In genomic region chr14:122225479-122226132, GRCm38 (mm10) we compare ENCODE assay signal across 12 mouse cellular contexts. TPM values are rescaled to one million over a fixed set of nuclear protein-coding genes. Genes with fewer than 3 reads are reported as not detected.
A peak's percentile ranks its signal among the peaks of the same experiment; 100 is the strongest.
DNase-seq lines count a peak whose midpoint lies in the region; ATAC-seq lines count a peak whose summit lies in the region.
"Had no signal": no experiment of that assay in that cellular context is flagged by ENCODE, and none has a peak within 500 bp of the region (broad histone marks: within the 10 kb centered on the region; RNA-seq: fewer than 3 reads in every experiment).

No protein-coding gene starts in this region.

- H3K27ac ChIP-seq in forebrain, embryonic 14.5 days (ENCODE audit: low read depth, low read length), result peak overlapping the region; percentile 69; the same call in 1 of the 2 replicates
- H3K27ac ChIP-seq in midbrain, embryonic 12.5 days (replicated peaks), result peak overlapping the region; percentile 58

- no peak overlapping the region for H3K4me3 ChIP-seq in forebrain, embryonic 14.5 days (ENCODE audit: low read depth, low read length)
- no peak overlapping the region for H3K4me3 ChIP-seq in midbrain, embryonic 12.5 days

- no peak for ATAC-seq in forebrain, embryonic 14.5 days
- ATAC-seq in midbrain, embryonic 12.5 days (ENCODE audit: low FRiP score, low read depth), result no peak

- peaks cover 19% of the 10 kb centered on the region; the same call in 1 of the 2 replicates for H3K27me3 ChIP-seq in forebrain, embryonic 14.5 days (replicated peaks; ENCODE audit: control insufficient read depth, insufficient read depth, low read length)
- peaks cover 74% of the 10 kb centered on the region for H3K27me3 ChIP-seq in midbrain, embryonic 12.5 days

- no peak overlapping the region for H3K9ac ChIP-seq in forebrain, embryonic 14.5 days (ENCODE audit: low read length)
- H3K9ac ChIP-seq in midbrain, embryonic 12.5 days (replicated peaks), result no peak overlapping the region
- H3K9ac ChIP-seq: lung, embryonic 14.5 days had no signal

- peak; percentile 46 for DNase-seq in left cerebral cortex, postnatal 4 days
- no peak for DNase-seq in left cerebral cortex, adult 11 months (ENCODE audit: low spot score)
- DNase-seq in forebrain, embryonic 14.5 days (ENCODE audit: low spot score), result no peak
- DNase-seq in thymus, postnatal 36 days, result no peak
- DNase-seq in layer of hippocampus, postnatal 14 days (ENCODE audit: low spot score in 2 of 2), result no peak
- no peak for DNase-seq in yolk sac, embryonic 10.5 days (ENCODE audit: low spot score)
- DNase-seq in urinary bladder, postnatal 36 days (ENCODE audit: low spot score in 2 of 2), result no peak
- DNase-seq: gastrocnemius, postnatal 36 days; kidney, postnatal 10 days; lung, embryonic 14.5 days; right cerebral cortex, adult 18-20 months had no signal

- H3K4me2 ChIP-seq in forebrain, embryonic 14.5 days (ENCODE audit: low read length), result peak overlapping the region; percentile 6
- no peak overlapping the region; the same call in 1 of the 2 replicates for H3K4me2 ChIP-seq in midbrain, embryonic 12.5 days (replicated peaks)
- H3K4me2 ChIP-seq: lung, embryonic 14.5 days had no signal

- WGBS in forebrain, embryonic 14.5 days, result 20% methylated on average over 7 of the region's 7 CpGs
- WGBS in midbrain, embryonic 12.5 days, result 3% methylated on average over 7 of the region's 7 CpGs

- no peaks in the 10 kb centered on the region for H3K9me3 ChIP-seq in forebrain, embryonic 14.5 days (replicated peaks; ENCODE audit: control insufficient read depth, low read length)
- no peaks in the 10 kb centered on the region for H3K9me3 ChIP-seq in midbrain, embryonic 12.5 days

- intact Hi-C loops in left cerebral cortex, postnatal 4 days (cut with DNase I), result loop anchor here (5.0 to 10.0 kb wide), 5 partner anchors 159 to 1019 kb away; partner anchors contain the start of gene Zic2

- H3K36me3 ChIP-seq in forebrain, embryonic 14.5 days (ENCODE audit: control insufficient read depth, insufficient read depth, low read length), result no peaks in the 10 kb centered on the region
- H3K36me3 ChIP-seq in midbrain, embryonic 12.5 days, result no peaks in the 10 kb centered on the region

- peaks cover 17% of the 10 kb centered on the region for H3K4me1 ChIP-seq in forebrain, embryonic 14.5 days (ENCODE audit: control insufficient read depth, insufficient read depth, low read length)
- H3K4me1 ChIP-seq in midbrain, embryonic 12.5 days, result peaks cover 45% of the 10 kb centered on the region

RNA-seq across cellular contexts. Expression of gene Clybl, which starts 44.1 kb away (rescaled TPM):
- total RNA-seq in left cerebral cortex, postnatal 4 days (2021), result 1 to 10 TPM; 6.5 to 8.5 TPM
- 16.0 and 18.9 TPM in 2 replicates for polyA plus RNA-seq in forebrain, embryonic 14.5 days (2014; fragmentation: Nextera tagmentation; extraction: Ambion mirVana)
- 19.4 and 34.6 TPM in 2 replicates for polyA plus RNA-seq in midbrain, embryonic 12.5 days (2016; fragmentation: Nextera tagmentation; extraction: Ambion mirVana)
- 10 to 100 TPM; 25.5 to 26.8 TPM for total RNA-seq in layer of hippocampus, postnatal 14 days (2021)
